Mouse (Mus musculus): ENCODE data around the gene Arpc1a.
"Not testable (repeated sequence)": the region's sequence is repeated elsewhere in the genome, so short reads cannot be mapped to it uniquely, and the experiment has no call there.

The Arpc1a gene

GRCm38 (mm10) chr5:145104328-145104727 is 20.7 kb downstream of the Arpc1a start:
- no peak for DNase-seq (ENCODE audit: low read depth, low spot score)

- DNase-seq (ENCODE audit: low read depth, low spot score) = no peak
Observed at GRCm38 (mm10) chr5:145105694-145106275, 22.2 kb downstream of the Arpc1a start.

GRCm38 (mm10) chr5:145110401-145110800 is 26.8 kb downstream of the Arpc1a start:
- DNase-seq (ENCODE audit: low read depth, low spot score) = no peak

- no peak for DNase-seq (ENCODE audit: low read depth, low spot score)
Observed at GRCm38 (mm10) chr5:145112566-145112965, 28.9 kb downstream of the Arpc1a start.

- no peak for DNase-seq (ENCODE audit: low read depth, low spot score)
Observed at GRCm38 (mm10) chr5:145113416-145113815, 29.8 kb downstream of the Arpc1a start.

- DNase-seq (ENCODE audit: low read depth, low spot score) = no peak
Observed at GRCm38 (mm10) chr5:145114071-145114605, 30.5 kb downstream of the Arpc1a start, which contains the start of gene Arpc1b. Arpc1b (plus strand) TSS chr5:145114215.

GRCm38 (mm10) chr5:145114606-145115473 is 31.2 kb downstream of the Arpc1a start:
- no peak for DNase-seq (ENCODE audit: low read depth, low spot score)

- DNase-seq (ENCODE audit: low read depth, low spot score) = no peak
Observed at GRCm38 (mm10) chr5:145115736-145116135, 32.1 kb downstream of the Arpc1a start.

GRCm38 (mm10) chr5:145116316-145116715 is 32.7 kb downstream of the Arpc1a start:
- DNase-seq (ENCODE audit: low read depth, low spot score) = no peak

- DNase-seq (ENCODE audit: low read depth, low spot score) = no peak
Observed at GRCm38 (mm10) chr5:145116916-145117315, 33.3 kb downstream of the Arpc1a start.

- no peak for DNase-seq (ENCODE audit: low read depth, low spot score)
Observed at GRCm38 (mm10) chr5:145118005-145118404, 34.4 kb downstream of the Arpc1a start.

GRCm38 (mm10) chr5:145118461-145118860 is 34.8 kb downstream of the Arpc1a start:
- no peak for DNase-seq (ENCODE audit: low read depth, low spot score)

GRCm38 (mm10) chr5:145119385-145119784 is 35.8 kb downstream of the Arpc1a start:
- no peak for DNase-seq (ENCODE audit: low read depth, low spot score)

GRCm38 (mm10) chr5:145120921-145121320 is 37.3 kb downstream of the Arpc1a start:
- DNase-seq (ENCODE audit: low read depth, low spot score) = no peak

- DNase-seq (ENCODE audit: low read depth, low spot score) = no peak
Observed at GRCm38 (mm10) chr5:145123396-145123795, 39.8 kb downstream of the Arpc1a start.

GRCm38 (mm10) chr5:145126580-145126979 is 43.0 kb downstream of the Arpc1a start:
- DNase-seq (ENCODE audit: low read depth, low spot score) = no peak

- DNase-seq (ENCODE audit: low read depth, low spot score) = no peak
Observed at GRCm38 (mm10) chr5:145129124-145129523, 45.5 kb downstream of the Arpc1a start.

- not testable (repeated sequence) for DNase-seq (ENCODE audit: low read depth, low spot score)
Observed at GRCm38 (mm10) chr5:145129773-145130172, 46.1 kb downstream of the Arpc1a start.

- no peak for DNase-seq (ENCODE audit: low read depth, low spot score)
Observed at GRCm38 (mm10) chr5:145130191-145130590, 46.6 kb downstream of the Arpc1a start.

- no peak for DNase-seq (ENCODE audit: low read depth, low spot score)
Observed at GRCm38 (mm10) chr5:145130995-145131394, 47.4 kb downstream of the Arpc1a start.

GRCm38 (mm10) chr5:145133275-145133674 is 49.6 kb downstream of the Arpc1a start:
- not testable (repeated sequence) for DNase-seq (ENCODE audit: low read depth, low spot score)

- no peak for DNase-seq (ENCODE audit: low read depth, low spot score)
Observed at GRCm38 (mm10) chr5:145138836-145139235, 55.2 kb downstream of the Arpc1a start.
